Mouse (Mus musculus) limb, embryonic 11.5 days (tissue): Measurements from ENCODE around the gene Tesc. TPM values are rescaled to one million over a fixed set of nuclear protein-coding genes. Genes with fewer than 3 reads are reported as not detected.

ENCODE experiments used
- ATAC-seq: fragments of 200-750 bp; cut with Nextera tagmentation; 2 replicates; pipeline ENCODE4 v1.8.0; 2017; ENCODE audit warnings: low read depth; ENCODE audit not compliant: insufficient number of reproducible peaks, low FRiP score, low TSS enrichment
- DNase-seq: peaks from one replicate; pipeline ENCODE4 v3.0.0-alpha.2; 2015; ENCODE audit warnings: low spot score
- H3K27ac ChIP-seq: fragments of 300-500 bp; sonication (generic); replicated peaks from 2 replicates; pipeline ENCODE4 v1.5.1; 2014; ENCODE audit warnings: low read depth, mild to moderate bottlenecking, low read length
- H3K27me3 ChIP-seq: fragments of 300-500 bp; sonication (generic); 2 replicates; pipeline ENCODE4 v1.6.1; 2014; ENCODE audit warnings: mild to moderate bottlenecking, low read length, mixed read lengths; ENCODE audit not compliant: control insufficient read depth, insufficient read depth
- H3K36me3 ChIP-seq: fragments of 300-500 bp; sonication (generic); 2 replicates; pipeline ENCODE4 v1.6.1; 2014; ENCODE audit warnings: mild to moderate bottlenecking, low read length, moderate library complexity, mixed read lengths; ENCODE audit not compliant: control insufficient read depth, insufficient read depth
- H3K4me1 ChIP-seq: fragments of 300-500 bp; sonication (generic); 2 replicates; pipeline ENCODE4 v1.6.1; 2014; ENCODE audit warnings: low read length, mixed read lengths; ENCODE audit not compliant: control insufficient read depth, insufficient read depth
- H3K4me2 ChIP-seq: fragments of 300-500 bp; sonication (generic); 2 replicates; pipeline ENCODE4 v1.6.1; 2014; ENCODE audit warnings: low read depth, mild to moderate bottlenecking, moderate library complexity; ENCODE audit not compliant: severe bottlenecking
- H3K4me3 ChIP-seq: fragments of 300-500 bp; sonication (generic); 2 replicates; pipeline ENCODE4 v1.5.1; 2014; ENCODE audit warnings: low read depth, low read length
- H3K9ac ChIP-seq: fragments of 300-500 bp; sonication (generic); 2 replicates; pipeline ENCODE4 v1.6.1; 2014; ENCODE audit warnings: mild to moderate bottlenecking, low read length
- H3K9me3 ChIP-seq: fragments of 300-500 bp; sonication (generic); 2 replicates; pipeline ENCODE4 v1.6.1; 2016; ENCODE audit warnings: low read length; ENCODE audit not compliant: control insufficient read depth
- WGBS: fragments of 180-500 bp; shearing (Covaris S2); extraction: QIAGEN DNeasy Blood & Tissue Kit; methylation state at CpG from one replicate; pipeline ENCODE4 v1.1.7; 2014; 5-methylcytosine and 5-hydroxymethylcytosine counted together
- polyA plus RNA-seq: library from polyadenylated mRNA; unstranded; fragments of >200 nt; fragmentation: Nextera tagmentation; extraction: Ambion mirVana; gene quantifications from 2 replicates; pipeline ENCODE4 v1.2.1, GENCODE M21; 2014

The Tesc gene
- polyA plus RNA-seq, 1 experiment from 2014 or later = 0.53 TPM

- DNase-seq (no peak), ATAC-seq (no peak)
- Histone ChIP-seq H3K4me3 (no peak overlapping the region), H3K27ac (no peak overlapping the region), H3K27me3 (no peaks in the 10 kb centered on the region), H3K36me3 (peaks cover 11% of the 10 kb centered on the region; the same call in 1 of the 2 replicates), H3K9me3 (no peaks in the 10 kb centered on the region), H3K9ac (no peak overlapping the region), H3K4me2 (no peak overlapping the region), H3K4me1 (no peaks in the 10 kb centered on the region)
- 93% methylated on average over 19 of the region's 19 CpGs for WGBS
Measured at GRCm38 (mm10) chr5:118065516-118066255, 38.1 kb downstream of the Tesc start.

- DNase-seq (peak; percentile 74), ATAC-seq (no peak)
- no peak overlapping the region for H3K4me2 ChIP-seq
- H3K4me3 ChIP-seq = no peak overlapping the region
- no peaks in the 10 kb centered on the region for H3K27me3 ChIP-seq
- H3K9me3 ChIP-seq = no peaks in the 10 kb centered on the region
- H3K9ac ChIP-seq = no peak overlapping the region
- peaks cover 11% of the 10 kb centered on the region; the same call in 1 of the 2 replicates for H3K36me3 ChIP-seq
- H3K4me1 ChIP-seq = no peaks in the 10 kb centered on the region
- WGBS = 58% methylated on average over 5 of the region's 5 CpGs
- no peak overlapping the region for H3K27ac ChIP-seq
Measured at GRCm38 (mm10) chr5:118066828-118067227, 39.3 kb downstream of the Tesc start.

DNA sequence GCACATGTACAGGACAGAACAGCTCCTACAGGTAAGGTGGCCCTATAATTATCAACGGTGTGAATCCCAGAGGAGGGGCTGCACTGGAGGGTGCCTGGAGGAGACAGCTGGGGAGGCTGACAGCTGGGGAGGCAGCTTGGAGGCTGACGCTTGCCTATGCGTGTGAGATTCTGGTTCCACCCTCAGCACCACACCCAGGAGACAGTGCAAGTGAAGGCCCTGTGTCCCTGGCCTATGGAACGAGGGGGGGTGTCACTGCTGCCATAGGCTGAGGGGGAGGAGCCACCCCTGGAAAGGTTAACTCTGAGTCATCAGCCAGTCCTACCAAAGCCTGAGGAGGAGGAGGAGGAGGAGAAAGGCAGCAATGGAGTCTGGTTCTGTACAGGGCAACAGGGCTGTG lies 40.0 kb downstream of the Tesc start:
- 72% methylated on average over 4 of the region's 4 CpGs for WGBS
- no peaks in the 10 kb centered on the region for H3K9me3 ChIP-seq
- no peak overlapping the region for H3K9ac ChIP-seq
- ATAC-seq (no peak), DNase-seq (no peak)
- H3K4me3 ChIP-seq = no peak overlapping the region
- peaks cover 11% of the 10 kb centered on the region; the same call in 1 of the 2 replicates for H3K36me3 ChIP-seq
- no peak overlapping the region for H3K27ac ChIP-seq
- H3K27me3 ChIP-seq = no peaks in the 10 kb centered on the region
- H3K4me1 ChIP-seq = no peaks in the 10 kb centered on the region
- H3K4me2 ChIP-seq = no peak overlapping the region

- Histone ChIP-seq H3K27ac (no peak overlapping the region), H3K9ac (no peak overlapping the region), H3K4me2 (no peak overlapping the region), H3K36me3 (peaks cover 11% of the 10 kb centered on the region; the same call in 1 of the 2 replicates), H3K4me1 (no peaks in the 10 kb centered on the region), H3K27me3 (no peaks in the 10 kb centered on the region), H3K4me3 (no peak overlapping the region), H3K9me3 (no peaks in the 10 kb centered on the region)
- ATAC-seq (no peak), DNase-seq (no peak)
- 91% methylated on average over 9 of the region's 9 CpGs for WGBS
Measured at GRCm38 (mm10) chr5:118067984-118068494, 40.5 kb downstream of the Tesc start.

DNA sequence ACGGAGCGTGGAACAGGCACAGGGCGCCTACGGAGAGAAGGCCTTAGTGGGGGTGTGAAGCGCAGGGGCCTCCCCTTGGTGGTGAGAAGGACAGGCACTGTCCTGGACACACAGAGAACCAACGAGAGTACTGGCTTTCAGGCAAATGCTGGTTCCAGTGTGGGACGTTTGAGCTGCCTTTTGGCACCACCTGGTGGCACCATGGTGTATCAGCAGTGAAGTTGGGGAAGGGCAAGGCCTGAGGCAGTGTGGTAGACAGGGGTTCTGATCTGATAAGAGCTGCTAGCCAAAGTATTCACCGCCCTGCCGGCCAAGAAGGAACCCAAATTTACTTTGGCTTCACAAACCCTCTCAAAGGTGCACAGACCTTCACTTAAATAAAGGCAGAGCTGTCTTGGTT lies 41.8 kb downstream of the Tesc start:
- DNase-seq (peak; percentile 82), ATAC-seq (0 out of 2 replicates have a peak, but pooled peaks have one; percentile 36)
- H3K27ac ChIP-seq = no peak overlapping the region

DNA sequence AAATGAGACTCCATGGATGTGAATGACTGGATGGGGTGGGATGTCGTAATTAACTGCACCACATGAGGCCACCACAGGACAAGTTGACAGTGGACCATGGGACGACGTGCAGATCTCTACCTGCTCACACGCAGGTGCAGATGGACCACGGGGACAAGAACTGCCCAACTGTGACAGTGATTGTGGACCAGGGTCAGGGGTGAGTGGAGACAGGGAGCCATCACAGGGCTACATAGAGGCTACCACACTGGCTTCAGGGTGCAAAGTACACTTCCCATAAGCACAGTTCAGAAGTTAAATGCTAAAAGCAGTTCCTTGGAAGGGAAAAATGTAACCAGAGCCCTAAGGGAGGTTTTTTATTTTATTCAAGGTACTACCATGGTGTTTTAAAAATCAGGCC lies 44.2 kb downstream of the Tesc start:
- Histone ChIP-seq H3K27me3 (no peaks in the 10 kb centered on the region), H3K27ac (no peak overlapping the region), H3K4me2 (no peak overlapping the region), H3K9ac (no peak overlapping the region), H3K9me3 (no peaks in the 10 kb centered on the region), H3K4me1 (no peaks in the 10 kb centered on the region), H3K4me3 (no peak overlapping the region), H3K36me3 (peaks cover 6% of the 10 kb centered on the region)
- WGBS = 87% methylated on average over 5 of the region's 5 CpGs
- DNase-seq = no peak
- ATAC-seq = no peak

More for the DNA sequence above, 41.8 kb downstream of the Tesc start:
- Histone ChIP-seq H3K4me2 (no peak overlapping the region), H3K9ac (no peak overlapping the region), H3K9me3 (no peaks in the 10 kb centered on the region), H3K36me3 (peaks cover 11% of the 10 kb centered on the region; the same call in 1 of the 2 replicates), H3K27me3 (no peaks in the 10 kb centered on the region), H3K4me3 (no peak overlapping the region), H3K4me1 (no peaks in the 10 kb centered on the region)
- WGBS = 53% methylated on average over 9 of the region's 9 CpGs

GRCm38 (mm10) chr5:118073213-118073773 lies 45.8 kb downstream of the Tesc start:
- Histone ChIP-seq H3K4me1 (no peaks in the 10 kb centered on the region), H3K27ac (no peak overlapping the region), H3K36me3 (peaks cover 8% of the 10 kb centered on the region), H3K27me3 (no peaks in the 10 kb centered on the region), H3K9ac (no peak overlapping the region), H3K4me2 (no peak overlapping the region), H3K4me3 (no peak overlapping the region), H3K9me3 (no peaks in the 10 kb centered on the region)
- no peak for ATAC-seq
- no peak for DNase-seq
- 89% methylated on average over 15 of the region's 15 CpGs for WGBS

GRCm38 (mm10) chr5:118076721-118077592 lies 49.4 kb downstream of the Tesc start:
- Histone ChIP-seq H3K36me3 (peaks cover 8% of the 10 kb centered on the region), H3K9me3 (no peaks in the 10 kb centered on the region), H3K27ac (no peak overlapping the region), H3K4me1 (peaks cover 6% of the 10 kb centered on the region), H3K9ac (no peak overlapping the region), H3K4me2 (no peak overlapping the region), H3K4me3 (no peak overlapping the region), H3K27me3 (no peaks in the 10 kb centered on the region)
- WGBS = 93% methylated on average over 15 of the region's 15 CpGs
- ATAC-seq (no peak), DNase-seq (no peak)
